Mouse (Mus musculus) adrenal gland, adult (tissue): ENCODE data around the gene Adam33.
"Not testable (repeated sequence)": the region's sequence is repeated elsewhere in the genome, so short reads cannot be mapped to it uniquely, and the experiment has no call there.

Experiments
- DNase-seq, 2 experiments: peaks; one replicate each; pipeline ENCODE4 v3.0.0; 2022 to 2023; ENCODE audit warnings: low spot score in 1 of 2; ENCODE audit not compliant: inconsistent age in 2 of 2

Adam33 gene

DNA sequence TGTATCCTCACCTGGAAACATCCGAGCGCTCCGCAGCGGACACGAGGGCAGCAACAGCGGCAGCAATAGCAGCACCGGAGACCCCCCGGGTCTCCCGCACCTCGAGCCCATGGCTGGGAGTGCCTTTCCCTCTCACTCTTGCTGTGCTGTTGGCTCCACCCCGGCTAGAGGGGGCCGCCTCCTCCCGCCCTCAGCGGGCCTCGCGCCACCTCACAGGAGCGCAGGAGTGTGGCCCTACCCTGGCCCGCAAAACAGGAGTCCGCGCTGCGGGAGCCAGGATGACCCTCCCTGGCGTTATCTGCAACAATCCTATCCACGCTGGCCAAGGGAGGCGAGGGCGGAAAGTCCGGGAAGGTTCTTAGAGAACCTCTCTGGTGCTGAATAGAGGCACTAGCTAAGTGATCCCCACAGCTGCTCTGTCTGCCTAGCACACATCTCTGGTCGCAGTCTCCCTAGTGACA lies at the start of gene Adam33:
Gene Adam33, minus strand, starts transcription at position 411 of the 461 bp plus-strand sequence.
- DNase-seq = peak; percentile 27 to 57

GRCm38 (mm10) chr2:131105989-131106388 lies 42.4 kb upstream of the Adam33 start:
- no peak for DNase-seq

GRCm38 (mm10) chr2:131105061-131105460 lies 41.4 kb upstream of the Adam33 start:
- not testable (repeated sequence) for DNase-seq

GRCm38 (mm10) chr2:131104021-131104420 lies 40.4 kb upstream of the Adam33 start:
- no peak for DNase-seq

DNA sequence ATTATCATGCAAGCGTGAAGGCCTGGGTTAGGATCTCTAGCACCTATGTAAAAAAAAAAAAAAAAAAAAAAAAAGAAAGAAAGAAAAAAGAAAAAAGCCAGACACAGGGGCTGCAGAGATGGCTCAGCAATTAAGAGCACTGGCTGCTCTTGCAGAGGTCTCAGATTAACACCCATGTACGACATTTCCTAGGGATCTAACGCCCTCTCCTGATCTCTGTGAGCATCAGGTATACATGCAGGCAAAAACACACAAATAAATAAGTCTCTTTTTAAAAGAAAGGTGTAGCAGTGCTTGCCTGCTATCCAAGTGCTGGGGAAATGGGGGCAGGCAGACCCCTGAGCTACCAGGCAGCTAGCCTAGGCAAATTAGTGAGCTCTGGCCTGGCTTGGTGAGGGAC lies 37.9 kb upstream of the Adam33 start:
- DNase-seq = no peak

- no peak for DNase-seq
Observed at GRCm38 (mm10) chr2:131097087-131097486, 33.5 kb upstream of the Adam33 start.

GRCm38 (mm10) chr2:131096101-131096795 lies 32.6 kb upstream of the Adam33 start:
- DNase-seq = peak; percentile 44 to 65

- peak; percentile 76 to 92 for DNase-seq
Observed at GRCm38 (mm10) chr2:131094823-131095222, 31.2 kb upstream of the Adam33 start.

DNA sequence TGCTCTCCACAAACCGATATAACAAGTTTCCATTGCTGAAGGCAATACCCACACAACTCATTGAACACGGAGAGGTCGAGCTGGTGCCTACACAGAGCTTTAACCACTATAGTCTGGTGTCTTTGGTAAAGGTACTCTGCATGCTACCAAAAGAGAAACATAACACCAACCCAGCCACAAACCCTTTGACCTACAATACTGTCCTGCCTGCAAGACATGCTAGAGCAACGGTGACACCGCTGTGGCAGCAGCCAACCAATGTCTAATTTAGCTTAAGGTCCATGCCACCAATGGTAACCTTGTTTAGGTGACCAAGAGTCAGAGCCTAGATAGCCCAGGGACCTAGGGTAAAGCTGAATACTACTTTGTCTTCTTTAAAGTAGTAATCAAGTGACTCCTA lies 30.0 kb upstream of the Adam33 start:
- DNase-seq = no peak

DNA sequence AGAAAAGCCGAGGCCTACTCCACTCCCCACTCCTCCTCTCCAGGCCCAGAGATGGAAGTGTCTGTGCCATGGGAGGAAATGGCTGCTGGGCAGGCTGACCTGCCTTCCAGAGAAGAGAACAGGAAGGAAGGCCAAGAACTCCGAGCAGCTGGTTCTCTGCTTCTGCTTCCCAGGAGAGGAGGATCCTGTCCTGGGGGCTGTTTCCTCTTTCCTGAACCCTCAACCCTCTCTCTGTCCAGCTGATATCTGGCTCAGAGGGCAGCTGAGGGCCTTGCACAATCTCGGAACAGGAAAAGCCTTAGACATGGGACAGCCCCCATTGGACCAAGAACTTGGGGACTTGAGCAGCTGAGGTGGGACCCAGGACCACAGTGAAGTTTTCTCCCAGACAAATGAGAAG lies 27.2 kb upstream of the Adam33 start:
- DNase-seq = peak; percentile 26 to 61

DNA sequence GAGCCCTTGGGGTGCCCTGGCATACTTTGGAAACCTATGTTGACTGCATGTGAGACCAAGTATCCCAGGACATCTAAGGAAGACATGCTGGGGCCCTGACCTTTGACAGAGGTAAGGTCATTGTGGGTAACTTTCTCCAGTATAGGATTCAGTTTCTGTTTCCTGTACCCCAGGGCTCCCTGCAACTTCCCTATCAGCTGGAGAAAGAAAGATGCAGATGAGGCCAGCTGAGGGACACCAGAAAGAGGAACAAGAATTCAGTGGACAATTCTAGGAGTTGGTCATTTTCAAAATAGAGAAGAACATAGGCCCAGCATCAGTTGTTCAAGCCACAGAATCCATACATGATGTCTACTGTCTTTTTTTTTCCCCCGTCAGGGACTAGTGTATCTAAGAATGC lies 26.0 kb upstream of the Adam33 start:
- no peak for DNase-seq

DNA sequence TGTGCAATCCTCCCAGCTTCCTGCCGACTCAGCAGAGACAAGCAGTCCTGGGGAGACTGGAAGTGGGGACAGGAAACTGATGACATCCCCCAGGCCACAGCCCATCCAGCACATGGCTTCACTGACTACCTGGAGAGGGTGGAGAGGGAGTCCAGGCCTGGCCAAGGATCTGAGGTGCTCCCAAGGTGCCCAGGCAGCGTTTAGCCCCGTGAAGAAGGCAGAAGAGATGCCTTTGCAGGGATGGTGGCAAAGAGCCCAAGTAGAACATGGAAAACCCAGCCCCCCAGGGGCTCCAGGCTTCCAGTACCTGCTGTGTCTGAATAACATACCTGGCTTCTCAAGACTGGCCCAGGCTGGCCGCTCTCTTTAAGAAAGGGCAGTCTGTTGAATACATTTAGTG lies 25.0 kb upstream of the Adam33 start:
- DNase-seq = no peak

DNA sequence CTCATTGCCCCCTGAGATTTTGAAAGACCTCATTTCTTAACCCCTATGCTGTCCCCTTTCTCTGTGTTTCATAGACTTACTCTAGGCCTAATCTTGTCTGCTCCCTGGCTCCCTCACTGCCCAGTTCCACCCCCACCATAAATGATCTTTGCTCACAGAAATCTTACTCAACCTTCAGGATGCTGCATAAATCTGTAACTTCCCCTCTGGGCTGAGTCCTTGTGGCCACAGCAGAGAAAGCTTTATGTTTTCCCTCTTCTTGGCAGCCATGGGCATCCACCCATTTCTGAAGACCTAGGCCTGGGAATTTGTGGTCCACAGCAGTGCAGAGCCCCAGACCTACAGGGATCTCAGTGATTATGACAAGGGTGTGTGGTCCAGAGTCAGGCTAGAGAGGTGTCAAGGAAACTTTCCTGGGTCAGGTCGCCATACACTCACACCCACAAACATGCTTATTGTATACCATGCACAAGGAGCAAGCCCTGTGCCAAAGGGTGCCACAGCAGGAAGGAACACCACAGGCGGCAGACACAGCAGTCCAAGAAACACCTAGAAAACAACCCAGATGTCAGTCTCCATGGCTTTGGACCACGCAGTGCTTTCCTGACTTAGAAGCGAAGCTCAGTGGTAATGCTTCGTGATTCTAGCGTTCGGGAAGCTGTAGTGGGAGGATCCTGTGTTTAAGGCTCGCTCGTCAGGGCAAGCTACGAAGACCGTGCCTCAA lies 23.2 kb upstream of the Adam33 start, which contains the start of gene Siglec1:
Gene Siglec1, minus strand, starts transcription at position 99 of the 724 bp plus-strand sequence.
- DNase-seq = no peak

DNA sequence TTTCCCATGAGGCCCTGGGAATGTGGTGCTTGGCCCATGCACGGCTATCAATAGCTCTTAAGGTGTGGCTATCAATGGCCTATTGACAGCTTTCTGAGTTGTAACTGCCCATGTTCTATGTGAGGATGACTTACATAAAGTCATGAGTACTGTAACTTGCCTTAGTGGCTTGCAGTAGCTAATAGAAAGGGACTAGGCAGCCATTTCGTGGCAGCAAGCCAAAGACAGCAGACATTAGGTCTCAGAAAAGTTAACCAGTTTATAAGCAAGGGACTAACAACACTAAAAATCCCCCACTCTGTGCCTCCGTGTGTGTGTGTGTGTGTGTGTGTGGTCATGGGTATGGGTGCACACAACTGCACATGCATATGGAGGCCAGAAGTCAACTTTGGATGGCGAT lies 20.6 kb upstream of the Adam33 start:
- no peak for DNase-seq

GRCm38 (mm10) chr2:131080507-131080906 lies 16.9 kb upstream of the Adam33 start:
- no peak for DNase-seq

DNA sequence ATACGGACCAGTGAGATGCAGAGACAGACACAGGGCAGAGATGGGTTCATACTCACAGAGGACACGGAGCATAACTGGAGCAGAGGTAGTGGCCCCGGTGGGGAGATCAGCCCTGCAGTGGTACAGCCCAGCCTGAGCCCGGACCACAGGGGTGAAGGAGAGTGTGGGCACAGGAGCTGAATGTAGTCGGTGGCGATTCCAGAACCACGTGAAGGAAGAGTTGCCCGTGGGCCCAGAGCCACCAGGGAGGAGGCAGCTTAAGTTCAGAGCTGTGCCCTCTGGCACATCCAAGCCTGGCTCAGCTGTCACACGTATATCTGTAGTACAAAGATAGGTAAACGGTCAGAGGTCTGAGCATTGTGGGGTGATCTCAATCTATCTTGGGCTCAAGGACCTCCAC lies 8.9 kb upstream of the Adam33 start:
- DNase-seq = no peak

DNA sequence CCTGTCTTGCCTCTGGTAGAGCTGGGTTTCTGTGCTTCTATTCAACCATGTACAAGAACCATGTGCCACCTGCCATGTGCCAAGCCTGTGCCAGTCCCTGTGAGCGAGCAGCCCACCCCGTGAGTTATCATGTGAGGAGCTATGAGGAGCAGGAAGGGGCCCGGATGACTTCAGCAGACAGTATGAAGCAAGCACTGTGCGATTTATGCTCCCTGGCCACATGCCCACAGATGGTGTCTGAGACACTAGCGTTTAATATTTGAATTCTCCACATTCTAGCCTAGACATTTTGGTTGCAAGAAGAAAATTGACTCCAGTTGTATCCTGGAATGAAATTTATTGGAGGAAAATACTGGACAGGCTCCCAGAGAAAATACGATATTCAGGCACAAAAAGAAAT lies 3.9 kb upstream of the Adam33 start:
- peak in 1 of 2 experiments; percentile 63 for DNase-seq

DNA sequence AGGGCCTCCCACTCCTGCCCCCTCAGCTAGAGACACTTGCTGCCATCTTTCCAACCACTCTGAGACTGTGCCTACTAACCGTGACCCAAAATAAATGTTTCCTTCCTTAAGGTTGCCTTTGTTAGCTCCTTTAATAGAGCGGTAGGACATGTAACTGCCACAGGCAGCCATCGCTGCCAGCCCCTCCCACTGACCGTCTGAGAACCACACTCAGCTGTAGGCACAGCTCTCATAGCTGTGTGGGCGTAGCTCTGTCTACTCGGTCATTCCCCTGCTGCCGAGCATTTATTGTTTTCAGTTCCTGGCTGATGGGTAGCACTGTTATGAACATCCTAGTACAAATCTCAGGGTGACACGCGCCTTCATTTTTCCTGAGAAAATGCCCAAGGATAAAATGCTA lies 2.7 kb upstream of the Adam33 start:
- DNase-seq = no peak

DNA sequence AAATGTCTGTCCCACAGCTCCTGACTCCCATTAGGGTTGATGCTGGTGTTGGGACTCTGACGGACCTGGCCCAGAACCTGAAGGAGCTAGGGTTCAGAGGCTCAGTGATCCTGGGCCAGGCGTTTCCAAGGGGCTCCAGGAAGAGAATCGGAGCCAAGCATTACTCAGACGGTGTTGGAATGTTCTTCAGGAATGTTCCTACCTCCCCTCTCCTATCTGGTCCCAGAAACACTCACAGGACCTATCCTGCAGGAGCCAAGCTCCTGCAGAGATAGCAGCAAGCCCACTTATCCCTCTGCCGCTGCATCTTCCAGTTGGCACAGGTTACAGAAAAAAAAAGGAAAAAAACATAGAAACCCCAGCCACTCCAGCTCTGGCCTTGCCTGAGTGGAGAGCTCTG lies 2.0 kb downstream of the Adam33 start:
- DNase-seq = no peak

DNA sequence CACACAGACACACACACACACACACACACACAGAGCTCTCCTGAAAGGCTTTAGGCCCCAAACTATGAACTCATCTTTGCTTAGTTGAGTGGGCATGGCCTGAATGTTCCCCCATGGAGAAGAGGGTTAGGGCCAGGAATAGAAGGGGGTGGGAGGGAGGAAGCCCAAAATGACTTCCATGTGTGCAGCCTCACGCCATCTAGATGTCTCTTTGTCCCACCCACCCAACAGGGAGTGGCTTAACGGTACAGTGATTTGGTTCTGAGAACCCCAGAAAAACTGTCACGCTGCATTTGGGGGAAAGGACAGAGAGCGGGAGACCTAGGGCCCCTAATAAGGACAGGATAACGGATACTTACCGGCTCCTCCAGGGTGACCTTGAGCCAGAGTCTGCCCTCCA lies 2.8 kb downstream of the Adam33 start:
- DNase-seq = no peak

DNA sequence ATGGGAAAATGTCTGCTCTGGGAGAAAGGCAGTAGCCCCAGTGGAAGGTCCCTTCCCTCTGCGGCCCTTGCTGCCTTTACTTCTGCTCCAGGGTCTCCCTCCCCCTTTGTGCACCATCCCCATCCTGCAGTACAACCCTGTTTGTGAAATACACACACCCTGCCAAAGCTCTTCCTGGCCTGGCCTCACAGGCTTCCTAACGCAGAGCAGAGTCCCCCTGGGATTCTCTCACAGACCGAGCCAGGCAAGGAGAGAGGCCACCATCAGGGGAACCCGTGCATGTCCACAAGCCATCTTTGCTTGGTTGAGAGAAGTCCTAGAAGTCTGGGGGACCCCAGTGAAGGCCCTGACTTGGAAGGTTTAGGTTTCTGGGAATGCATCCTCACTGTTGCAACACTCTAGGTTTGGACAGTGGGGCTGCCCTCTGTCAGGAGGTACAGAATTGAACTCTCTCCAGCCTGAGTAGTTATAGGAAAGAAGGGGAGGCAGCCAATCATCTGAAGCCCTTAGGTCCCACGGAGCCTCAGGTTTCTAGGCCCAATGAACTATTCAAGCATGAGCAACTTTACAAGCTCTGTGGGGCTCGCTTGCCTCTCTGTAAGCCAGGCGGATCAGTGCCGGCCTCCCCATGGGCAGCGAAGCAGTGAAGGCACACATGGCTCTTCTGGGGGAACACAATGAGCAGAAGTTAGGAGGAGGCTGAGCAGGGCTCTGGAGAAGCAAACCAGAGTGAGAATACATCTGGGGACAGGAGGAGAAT lies 3.7 kb downstream of the Adam33 start:
- DNase-seq = peak in 1 of 2 experiments; percentile 49

DNA sequence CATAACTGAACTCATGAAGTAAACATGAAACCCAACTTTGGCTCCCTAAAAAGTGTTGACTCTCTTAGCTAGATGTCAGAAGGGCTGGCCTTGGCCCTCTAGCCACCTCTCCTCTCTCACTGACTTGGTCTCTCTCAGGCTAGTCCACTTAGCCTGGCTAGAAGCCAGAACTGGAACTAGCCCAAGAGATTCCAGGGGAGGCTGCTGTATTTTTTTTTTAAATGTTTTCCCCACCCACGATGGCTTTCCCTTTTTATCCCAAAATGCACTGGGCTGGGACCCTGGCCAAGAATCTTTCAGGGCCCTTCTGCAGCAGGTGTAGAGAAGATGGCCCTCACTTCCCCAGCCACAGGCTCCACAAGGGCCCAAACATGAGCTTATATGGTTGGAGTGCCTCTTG lies 4.2 kb downstream of the Adam33 start:
- peak; percentile 34 to 80 for DNase-seq
